Mouse (Mus musculus): Measurements from ENCODE around the gene Slamf9. TPM values are rescaled to one million over a fixed set of nuclear protein-coding genes. Genes with fewer than 3 reads are reported as not detected.

Gene Slamf9
- polyA plus RNA-seq, 1 experiment from 2014 or later = 1.0 TPM

DNA sequence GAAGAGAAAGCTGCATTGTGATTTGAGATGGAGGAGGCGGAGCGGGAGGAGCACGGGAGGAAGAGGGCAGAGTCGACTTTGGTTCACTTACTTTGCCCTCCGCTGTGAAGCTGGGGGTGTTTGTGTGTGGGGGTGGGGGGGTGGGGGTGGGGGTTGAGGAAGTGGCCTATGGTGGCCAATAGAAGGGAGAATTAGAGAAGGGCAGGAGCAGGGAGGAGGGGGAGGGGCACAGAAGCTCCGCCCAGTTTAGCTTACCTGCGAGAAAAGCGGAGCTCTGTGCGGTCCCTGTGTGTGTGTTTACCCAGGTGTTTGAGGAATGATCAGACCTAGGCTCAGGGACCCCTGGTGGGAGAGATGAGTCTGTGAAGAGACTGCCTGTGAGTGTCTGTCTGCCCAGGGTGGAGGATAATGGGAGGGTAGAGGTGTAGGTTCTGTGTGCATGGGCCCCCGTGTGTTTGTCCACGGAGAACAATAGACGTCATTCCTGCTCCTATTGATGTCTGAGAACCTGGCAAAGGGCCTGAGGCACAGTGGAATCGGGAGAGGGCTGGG, 35.3 kb downstream of the Slamf9 start:
- H3K4me3 ChIP-seq (ENCODE audit: low read depth, low read length) = no peak overlapping the region; the same call in 1 of the 2 replicates
- H3K27me3 ChIP-seq (ENCODE audit: control insufficient read depth, insufficient read depth, low read depth, low read length) = no peaks in the 10 kb centered on the region
- peak overlapping the region; percentile 67 for H3K27ac ChIP-seq (ENCODE audit: low read length)
- H3K9ac ChIP-seq (ENCODE audit: low read depth, low read length) = no peak overlapping the region
- no peaks in the 10 kb centered on the region for H3K9me3 ChIP-seq (replicated peaks; ENCODE audit: control insufficient read depth, low read length)
- WGBS (ENCODE audit: insufficient replicate concordance) = 46% methylated on average over 13 of the region's 13 CpGs
- peak; percentile 43 for ATAC-seq (ENCODE audit: low read depth)
- H3K4me1 ChIP-seq (ENCODE audit: control insufficient read depth, low read depth, low read length) = peaks cover 9% of the 10 kb centered on the region
- peaks cover under 1% of the 10 kb centered on the region; the same call in 1 of the 2 replicates for H3K36me3 ChIP-seq (ENCODE audit: control insufficient read depth, insufficient read depth)
- peak overlapping the region; percentile 36 for H3K4me2 ChIP-seq (ENCODE audit: low read depth, low read length)

DNA sequence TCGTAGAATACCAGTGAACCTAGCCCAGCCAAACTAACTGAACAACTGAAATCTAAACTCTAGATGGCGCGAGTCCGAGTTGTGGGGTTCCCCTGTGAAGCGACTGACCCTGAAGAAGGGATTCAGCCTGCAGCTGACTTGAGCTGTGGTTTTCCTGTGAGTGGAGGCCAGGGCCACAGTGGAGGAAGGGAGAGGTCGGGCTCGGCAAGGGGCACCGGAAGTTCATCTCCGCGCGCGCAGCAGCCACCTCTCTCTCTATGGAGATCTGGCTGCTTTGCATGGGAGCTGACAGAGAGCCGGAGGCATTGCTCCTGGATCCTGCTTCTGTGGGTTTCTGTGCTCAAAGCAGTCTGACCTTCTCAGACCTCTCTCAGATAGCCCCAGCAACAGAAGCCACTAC, 37.8 kb downstream of the Slamf9 start:
- H3K36me3 ChIP-seq (ENCODE audit: control insufficient read depth, insufficient read depth) = no peaks in the 10 kb centered on the region
- no peak overlapping the region for H3K9ac ChIP-seq (ENCODE audit: low read depth, low read length)
- H3K27me3 ChIP-seq (ENCODE audit: control insufficient read depth, insufficient read depth, low read depth, low read length) = no peaks in the 10 kb centered on the region
- H3K4me3 ChIP-seq (ENCODE audit: low read depth, low read length) = no peak overlapping the region
- H3K9me3 ChIP-seq (replicated peaks; ENCODE audit: control insufficient read depth, low read length) = no peaks in the 10 kb centered on the region
- 5% methylated on average over 13 of the region's 13 CpGs for WGBS (ENCODE audit: insufficient replicate concordance)
- peak overlapping the region; percentile 42 for H3K27ac ChIP-seq (ENCODE audit: low read length)
- ATAC-seq (ENCODE audit: low read depth) = peak; percentile 30
- peaks cover 9% of the 10 kb centered on the region for H3K4me1 ChIP-seq (ENCODE audit: control insufficient read depth, low read depth, low read length)
- H3K4me2 ChIP-seq (ENCODE audit: low read depth, low read length) = peak overlapping the region; percentile 48

DNA sequence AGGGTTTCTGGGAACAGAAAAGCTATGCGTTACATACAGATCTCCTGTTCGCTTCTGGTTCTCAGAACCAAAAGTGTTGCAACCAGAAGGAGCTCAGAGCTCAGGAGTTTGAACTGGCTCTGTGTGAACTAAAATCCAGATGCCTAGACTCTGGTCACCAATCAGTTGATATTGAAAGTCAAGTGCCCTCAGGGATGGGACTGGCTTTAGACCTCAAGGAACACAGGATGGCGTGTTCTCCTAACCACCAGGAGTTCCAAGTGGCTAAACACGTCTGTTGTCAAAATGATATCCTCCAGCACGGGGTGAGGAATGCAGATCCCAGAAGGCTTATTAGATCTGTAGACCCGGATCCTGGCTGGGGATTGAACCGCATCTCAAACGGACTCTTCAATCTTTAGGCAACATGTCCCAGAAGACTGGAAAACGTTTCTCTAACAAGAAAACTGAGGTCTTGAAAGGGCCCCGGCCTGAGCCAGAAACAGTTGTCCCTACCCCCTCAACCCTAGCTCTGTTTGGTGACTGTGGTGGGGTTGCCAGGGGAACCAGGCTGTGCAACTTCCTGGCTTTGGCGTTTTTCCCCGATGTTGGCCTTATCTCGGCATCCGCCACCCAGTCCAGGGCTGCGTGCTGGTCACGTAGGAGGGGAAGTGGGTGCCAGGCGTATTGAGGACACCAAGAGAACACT, 38.5 kb downstream of the Slamf9 start:
- H3K27ac ChIP-seq (ENCODE audit: low read length) = peak overlapping the region; percentile 39
- H3K4me2 ChIP-seq (ENCODE audit: low read depth, low read length) = peak overlapping the region; percentile 48
- H3K27me3 ChIP-seq (ENCODE audit: control insufficient read depth, insufficient read depth, low read depth, low read length) = no peaks in the 10 kb centered on the region
- peaks cover 9% of the 10 kb centered on the region for H3K4me1 ChIP-seq (ENCODE audit: control insufficient read depth, low read depth, low read length)
- ATAC-seq (ENCODE audit: low read depth) = peak; percentile 57
- H3K4me3 ChIP-seq (ENCODE audit: low read depth, low read length) = no peak overlapping the region
- H3K9ac ChIP-seq (ENCODE audit: low read depth, low read length) = no peak overlapping the region
- WGBS (ENCODE audit: insufficient replicate concordance) = 10% methylated on average over 17 of the region's 17 CpGs
- no peaks in the 10 kb centered on the region for H3K9me3 ChIP-seq (replicated peaks; ENCODE audit: control insufficient read depth, low read length)
- no peaks in the 10 kb centered on the region for H3K36me3 ChIP-seq (ENCODE audit: control insufficient read depth, insufficient read depth)

DNA sequence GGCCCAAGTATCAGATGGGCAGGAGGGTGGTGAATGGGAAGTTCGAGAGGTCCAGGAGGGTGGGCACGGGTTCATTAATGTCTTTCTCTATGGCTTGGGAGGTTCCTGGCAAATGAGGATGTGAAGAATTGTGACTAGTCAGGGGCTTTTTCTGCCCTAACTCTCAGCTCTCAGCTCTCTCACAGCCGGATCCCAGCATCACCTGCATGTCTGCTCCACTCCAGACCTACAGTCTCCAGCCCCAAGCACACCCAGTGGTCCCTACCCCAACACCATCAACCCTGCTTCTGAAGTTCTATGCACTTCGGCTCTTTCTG, 39.0 kb downstream of the Slamf9 start:
- no peak overlapping the region for H3K9ac ChIP-seq (ENCODE audit: low read depth, low read length)
- ATAC-seq (ENCODE audit: low read depth) = no peak
- 17% methylated on average over 4 of the region's 4 CpGs for WGBS (ENCODE audit: insufficient replicate concordance)

DNA sequence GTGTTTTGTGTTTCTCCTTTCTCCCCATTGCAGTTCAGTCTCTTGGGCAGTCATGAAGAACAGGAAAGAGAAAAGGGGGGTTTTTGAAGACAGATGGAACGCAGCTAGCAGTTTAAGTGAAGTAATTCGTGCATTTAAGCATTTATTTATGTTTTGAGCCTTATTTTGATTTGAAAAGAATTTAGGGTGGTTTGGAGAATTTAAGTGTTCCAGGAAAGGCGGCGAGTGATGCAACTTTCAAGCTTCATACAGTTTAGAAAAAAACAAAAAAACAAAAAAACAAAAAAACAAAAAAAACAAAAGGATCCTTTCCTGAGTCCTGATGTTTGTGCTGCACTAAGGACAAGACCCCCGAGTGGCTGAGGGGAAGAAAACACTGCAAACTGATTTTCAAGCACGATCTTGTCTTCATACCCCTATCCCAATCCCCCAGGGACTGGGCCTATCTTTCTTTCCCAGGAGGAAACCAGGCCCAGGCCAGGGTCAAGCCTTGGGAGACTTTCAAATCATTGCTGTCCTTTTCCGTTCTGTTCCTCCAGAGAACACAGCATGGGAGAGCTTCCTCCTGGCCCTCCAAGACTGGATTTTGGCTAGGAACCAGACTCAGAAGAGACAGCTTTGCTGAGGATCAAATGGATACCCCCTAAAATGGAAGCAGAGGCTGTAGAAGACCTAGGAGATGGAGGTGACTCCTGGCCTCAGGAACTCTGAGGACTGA, 39.6 kb downstream of the Slamf9 start:
- Histone ChIP-seq H3K9ac (ENCODE audit: low read depth, low read length) (no peak overlapping the region), H3K4me1 (ENCODE audit: control insufficient read depth, low read depth, low read length) (peaks cover 6% of the 10 kb centered on the region), H3K27me3 (ENCODE audit: control insufficient read depth, insufficient read depth, low read depth, low read length) (no peaks in the 10 kb centered on the region), H3K27ac (ENCODE audit: low read length) (peak overlapping the region; percentile 39), H3K9me3 (replicated peaks; ENCODE audit: control insufficient read depth, low read length) (no peaks in the 10 kb centered on the region), H3K4me3 (ENCODE audit: low read depth, low read length) (no peak overlapping the region), H3K4me2 (ENCODE audit: low read depth, low read length) (peak overlapping the region; percentile 48; the same call in 1 of the 2 replicates), H3K36me3 (ENCODE audit: control insufficient read depth, insufficient read depth) (no peaks in the 10 kb centered on the region)
- no peak for ATAC-seq (ENCODE audit: low read depth)
- WGBS (ENCODE audit: insufficient replicate concordance) = 37% methylated on average over 7 of the region's 7 CpGs

More for the DNA sequence above, 39.0 kb downstream of the Slamf9 start:
- Histone ChIP-seq H3K9me3 (replicated peaks; ENCODE audit: control insufficient read depth, low read length) (no peaks in the 10 kb centered on the region), H3K36me3 (ENCODE audit: control insufficient read depth, insufficient read depth) (no peaks in the 10 kb centered on the region), H3K4me2 (ENCODE audit: low read depth, low read length) (peak overlapping the region; percentile 48), H3K4me3 (ENCODE audit: low read depth, low read length) (no peak overlapping the region), H3K4me1 (ENCODE audit: control insufficient read depth, low read depth, low read length) (peaks cover 9% of the 10 kb centered on the region), H3K27ac (ENCODE audit: low read length) (peak overlapping the region; percentile 39), H3K27me3 (ENCODE audit: control insufficient read depth, insufficient read depth, low read depth, low read length) (no peaks in the 10 kb centered on the region)

DNA sequence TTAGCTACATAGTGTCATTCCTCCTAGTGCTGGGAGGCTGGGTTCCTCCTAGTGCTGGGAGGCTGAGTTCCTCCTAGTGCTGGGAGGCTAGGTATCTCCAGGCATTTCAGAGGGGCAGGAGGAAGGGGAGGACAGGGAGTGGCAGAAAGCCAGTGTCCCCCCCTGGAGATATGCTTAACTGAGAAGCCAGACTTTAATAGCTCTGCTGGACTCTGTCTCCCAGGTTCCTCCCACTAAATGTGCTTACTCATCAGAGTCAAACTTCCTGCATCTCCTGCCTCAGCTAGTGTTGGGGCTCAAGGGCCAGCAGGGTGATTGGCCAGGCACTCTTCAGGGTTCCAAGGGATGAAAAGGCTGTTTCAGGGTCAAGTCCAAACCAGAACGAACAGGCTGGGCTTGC, 40.2 kb downstream of the Slamf9 start:
- no peak overlapping the region for H3K9ac ChIP-seq (ENCODE audit: low read depth, low read length)
- no peaks in the 10 kb centered on the region for H3K9me3 ChIP-seq (replicated peaks; ENCODE audit: control insufficient read depth, low read length)
- H3K4me1 ChIP-seq (ENCODE audit: control insufficient read depth, low read depth, low read length) = peaks cover 6% of the 10 kb centered on the region
- peak overlapping the region; percentile 31 for H3K27ac ChIP-seq (ENCODE audit: low read length)
- no peak for ATAC-seq (ENCODE audit: low read depth)
- H3K4me2 ChIP-seq (ENCODE audit: low read depth, low read length) = no peak overlapping the region
- 15% methylated on average over 1 of the region's 1 CpGs for WGBS (ENCODE audit: insufficient replicate concordance)
- no peaks in the 10 kb centered on the region for H3K27me3 ChIP-seq (ENCODE audit: control insufficient read depth, insufficient read depth, low read depth, low read length)
- H3K4me3 ChIP-seq (ENCODE audit: low read depth, low read length) = no peak overlapping the region
- no peaks in the 10 kb centered on the region for H3K36me3 ChIP-seq (ENCODE audit: control insufficient read depth, insufficient read depth)

DNA sequence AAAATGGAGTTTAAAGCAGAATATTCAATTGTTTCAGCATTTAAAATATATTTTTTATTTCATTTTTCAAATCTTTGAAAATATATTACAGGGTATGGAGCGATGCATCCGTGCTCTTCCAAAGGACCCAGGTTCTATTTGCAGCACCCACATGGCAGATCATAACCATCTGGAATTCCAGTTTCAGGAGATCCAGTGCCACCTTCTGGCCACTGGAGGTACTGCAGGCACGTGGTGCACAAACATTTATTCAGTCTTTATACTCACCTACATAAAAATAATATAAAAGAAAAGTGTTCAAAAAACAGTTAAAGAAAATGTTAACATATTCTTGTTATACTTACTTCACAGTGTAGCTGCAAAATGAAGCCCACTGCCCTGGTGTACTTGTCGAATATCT, 42.9 kb downstream of the Slamf9 start:
- Histone ChIP-seq H3K4me1 (ENCODE audit: control insufficient read depth, low read depth, low read length) (peaks cover 8% of the 10 kb centered on the region), H3K4me3 (ENCODE audit: low read depth, low read length) (no peak overlapping the region)
- 59% methylated on average over 4 of the region's 4 CpGs for WGBS (ENCODE audit: insufficient replicate concordance)

DNA sequence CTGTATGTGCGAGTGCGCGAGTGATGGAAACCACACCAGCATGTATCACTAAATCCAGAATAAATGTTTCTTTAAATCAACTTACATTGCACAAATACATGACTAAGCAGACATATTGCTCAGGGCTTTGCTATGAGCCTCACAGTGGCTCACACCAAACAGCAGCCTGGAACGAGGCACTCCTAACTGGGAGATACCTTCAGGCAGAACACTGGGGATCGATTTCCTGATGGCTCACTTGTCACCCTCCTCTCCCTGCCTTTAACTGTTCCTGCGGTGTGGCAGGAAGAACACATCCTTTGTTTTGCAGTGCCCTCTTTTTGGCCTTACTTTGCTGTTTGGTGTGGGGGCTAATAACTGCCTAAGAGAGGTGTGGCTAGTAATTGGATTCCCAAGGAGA, 44.5 kb downstream of the Slamf9 start:
- Histone ChIP-seq H3K4me1 (ENCODE audit: control insufficient read depth, low read depth, low read length) (peaks cover 8% of the 10 kb centered on the region), H3K4me2 (ENCODE audit: low read depth, low read length) (no peak overlapping the region), H3K27ac (ENCODE audit: low read length) (no peak overlapping the region), H3K9ac (ENCODE audit: low read depth, low read length) (no peak overlapping the region), H3K27me3 (ENCODE audit: control insufficient read depth, insufficient read depth, low read depth, low read length) (no peaks in the 10 kb centered on the region), H3K4me3 (ENCODE audit: low read depth, low read length) (no peak overlapping the region), H3K36me3 (ENCODE audit: control insufficient read depth, insufficient read depth) (no peaks in the 10 kb centered on the region), H3K9me3 (replicated peaks; ENCODE audit: control insufficient read depth, low read length) (no peaks in the 10 kb centered on the region)
- ATAC-seq (ENCODE audit: low read depth) = no peak
- WGBS (ENCODE audit: insufficient replicate concordance) = 59% methylated on average over 6 of the region's 6 CpGs

More for the DNA sequence above, 42.9 kb downstream of the Slamf9 start:
- no peak overlapping the region for H3K9ac ChIP-seq (ENCODE audit: low read depth, low read length)
- H3K27me3 ChIP-seq (ENCODE audit: control insufficient read depth, insufficient read depth, low read depth, low read length) = no peaks in the 10 kb centered on the region
- H3K36me3 ChIP-seq (ENCODE audit: control insufficient read depth, insufficient read depth) = no peaks in the 10 kb centered on the region
- no peaks in the 10 kb centered on the region for H3K9me3 ChIP-seq (replicated peaks; ENCODE audit: control insufficient read depth, low read length)
- no peak for ATAC-seq (ENCODE audit: low read depth)
- H3K4me2 ChIP-seq (ENCODE audit: low read depth, low read length) = no peak overlapping the region
- no peak overlapping the region for H3K27ac ChIP-seq (ENCODE audit: low read length)

Measured in liver, embryonic 16.5 days (tissue).